Mouse (Mus musculus): ENCODE measurements around the gene Cebpa. TPM values are rescaled to one million over a fixed set of nuclear protein-coding genes. Genes with fewer than 3 reads are reported as not detected.

Cebpa gene
- total and polyA plus RNA-seq, 3 experiments = 2.3 to 4.4 TPM; not detected in 1

GRCm38 (mm10) chr7:35121150-35121549 is 2.1 kb downstream of the Cebpa start:
- H3K79me2 ChIP-seq (ENCODE audit: control insufficient read depth, insufficient read depth, low read length, poor library complexity) = no peaks in the 10 kb centered on the region
- peaks cover 0 to 3% of the 10 kb centered on the region in 2 experiments; a peak in 2 of 4 replicates for H3K27me3 ChIP-seq (ENCODE audit: control insufficient read depth in 1 of 2, insufficient read depth in 2 of 2, low read length in 2 of 2)
- H3K4me1 ChIP-seq (ENCODE audit: control insufficient read depth in 1 of 2, insufficient read depth in 2 of 2, low read length in 2 of 2) = peaks cover 0 to 7% of the 10 kb centered on the region in 2 experiments; a peak in 1 of 4 replicates
- H3K4me3 ChIP-seq (ENCODE audit: control insufficient read depth in 1 of 2, insufficient read depth in 1 of 2, low read depth in 2 of 2, low read length in 2 of 2) = peak overlapping the region; percentile 45 to 47; a peak in 2 of 4 replicates
- no peak overlapping the region for H3K27ac ChIP-seq (ENCODE audit: control insufficient read depth, low read depth, low read length)
- H3K9me3 ChIP-seq (replicated peaks; ENCODE audit: insufficient read depth, low read length) = no peaks in the 10 kb centered on the region
- TF ChIP-seq TAL1 (IDR thresholded peaks at IDR 0.05; ENCODE audit: low read length) = no peak
- TF ChIP-seq SIN3A (IDR thresholded peaks at IDR 0.05; ENCODE audit: low read length) = no peak
- TF ChIP-seq ZC3H11A (IDR thresholded peaks at IDR 0.05; ENCODE audit: low read depth, low read length) = no peak
- no peak for TF ChIP-seq POLR2AphosphoS2 (IDR thresholded peaks at IDR 0.05; ENCODE audit: low read length)
- no peak for TF ChIP-seq MAX (IDR thresholded peaks at IDR 0.05; ENCODE audit: low read length)
- no peak for TF ChIP-seq CTCF (IDR thresholded peaks at IDR 0.05 in 2 of 3, conservative IDR thresholded peaks at IDR 0.05 in 1 of 3; ENCODE audit: control insufficient read depth in 1 of 3, insufficient read depth in 1 of 3, low read depth in 2 of 3, low read length in 3 of 3, poor library complexity in 1 of 3, severe bottlenecking in 1 of 3)
- no peak for TF ChIP-seq MYC (IDR thresholded peaks at IDR 0.05; ENCODE audit: low read depth, low read length)
- no peak for TF ChIP-seq ETS1 (IDR thresholded peaks at IDR 0.05; ENCODE audit: low read depth, low read length)
- DNase-seq (ENCODE audit: low read depth, low spot score) = no peak
- H3K36me3 ChIP-seq (ENCODE audit: control insufficient read depth in 1 of 2, insufficient read depth in 2 of 2, low read length in 2 of 2) = no peaks in the 10 kb centered on the region
- H3K9ac ChIP-seq (ENCODE audit: control insufficient read depth, low read depth, low read length, poor library complexity, severe bottlenecking) = no peak overlapping the region

- H3K4me3 ChIP-seq (ENCODE audit: control insufficient read depth in 1 of 2, insufficient read depth in 1 of 2, low read depth in 2 of 2, low read length in 2 of 2) = no peak overlapping the region
- H3K9me3 ChIP-seq (replicated peaks; ENCODE audit: insufficient read depth, low read length) = no peaks in the 10 kb centered on the region
- H3K27me3 ChIP-seq (ENCODE audit: control insufficient read depth in 1 of 2, insufficient read depth in 2 of 2, low read length in 2 of 2) = peaks cover 0 to 3% of the 10 kb centered on the region in 2 experiments; a peak in 2 of 4 replicates
- no peaks in the 10 kb centered on the region for H3K79me2 ChIP-seq (ENCODE audit: control insufficient read depth, insufficient read depth, low read length, poor library complexity)
- H3K36me3 ChIP-seq (ENCODE audit: control insufficient read depth in 1 of 2, insufficient read depth in 2 of 2, low read length in 2 of 2) = peaks cover 0 to 4% of the 10 kb centered on the region in 2 experiments; a peak in 1 of 4 replicates
- H3K9ac ChIP-seq (ENCODE audit: control insufficient read depth, low read depth, low read length, poor library complexity, severe bottlenecking) = no peak overlapping the region
- TF ChIP-seq EP300 (IDR thresholded peaks at IDR 0.05; ENCODE audit: low read depth in 1 of 2, low read length in 2 of 2) = no peak
- TF ChIP-seq POLR2AphosphoS2 (IDR thresholded peaks at IDR 0.05; ENCODE audit: low read length) = no peak
- no peak for TF ChIP-seq MAFK (IDR thresholded peaks at IDR 0.05; ENCODE audit: borderline replicate concordance, low read depth, low read length)
- TF ChIP-seq TBP (IDR thresholded peaks at IDR 0.05; ENCODE audit: low read depth, low read length) = no peak
- TF ChIP-seq ZNF384 (IDR thresholded peaks at IDR 0.05; ENCODE audit: low read depth, low read length) = no peak
- TF ChIP-seq POLR2AphosphoS5 (IDR thresholded peaks at IDR 0.05; ENCODE audit: borderline replicate concordance, low read depth, low read length) = no peak
- TF ChIP-seq ZKSCAN1 (IDR thresholded peaks at IDR 0.05; ENCODE audit: low read depth, low read length) = no peak
- no peak for TF ChIP-seq KAT2A (conservative IDR thresholded peaks at IDR 0.05; ENCODE audit: low read depth, low read length)
- no peak for TF ChIP-seq NELFE (IDR thresholded peaks at IDR 0.05; ENCODE audit: low read depth, low read length)
- TF ChIP-seq E2F4 (IDR thresholded peaks at IDR 0.05; ENCODE audit: borderline replicate concordance, low read depth, low read length) = no peak
- no peak for TF ChIP-seq USF1 (IDR thresholded peaks at IDR 0.05; ENCODE audit: low read depth, low read length)
- TF ChIP-seq RAD21 (IDR thresholded peaks at IDR 0.05; ENCODE audit: low read depth, low read length) = no peak
- no peak for TF ChIP-seq UBTF (IDR thresholded peaks at IDR 0.05; ENCODE audit: borderline replicate concordance, insufficient read depth, low read depth, low read length)
- no peak for TF ChIP-seq RCOR1 (IDR thresholded peaks at IDR 0.05; ENCODE audit: low read depth, low read length)
- TF ChIP-seq JUND (IDR thresholded peaks at IDR 0.05; ENCODE audit: low read depth, low read length) = no peak
- no peak for TF ChIP-seq TCF12 (IDR thresholded peaks at IDR 0.05; ENCODE audit: low read depth, low read length)
- no peak for TF ChIP-seq ZC3H11A (IDR thresholded peaks at IDR 0.05; ENCODE audit: low read depth, low read length)
- no peak overlapping the region for H3K27ac ChIP-seq (ENCODE audit: control insufficient read depth, low read depth, low read length)
- peaks cover 0 to 18% of the 10 kb centered on the region in 2 experiments; a peak in 3 of 4 replicates for H3K4me1 ChIP-seq (ENCODE audit: control insufficient read depth in 1 of 2, insufficient read depth in 2 of 2, low read length in 2 of 2)
- no peak for DNase-seq (ENCODE audit: low read depth, low spot score)
Measured at GRCm38 (mm10) chr7:35122401-35123320, 3.6 kb downstream of the Cebpa start.
